In genomic region chr3:55194792-55195191, GRCm38 (mm10) we compare ENCODE assay signal across 26 mouse cellular contexts. TPM values are rescaled to one million over a fixed set of nuclear protein-coding genes. Genes with fewer than 3 reads are reported as not detected.
DNase-seq lines count a peak whose midpoint lies in the region; ATAC-seq and TF ChIP-seq lines count a peak whose summit lies in the region.
"Had no signal": no experiment of that assay in that cellular context is flagged by ENCODE, and none has a peak within 500 bp of the region (broad histone marks: within the 10 kb centered on the region; RNA-seq: fewer than 3 reads in every experiment).

No protein-coding gene starts in this region.

- no peaks in the 10 kb centered on the region for H3K27me3 ChIP-seq in hindbrain, postnatal 0 days (ENCODE audit: insufficient read depth, low read length)
- no peaks in the 10 kb centered on the region for H3K27me3 ChIP-seq in hindbrain, embryonic 13.5 days
- H3K27me3 ChIP-seq in midbrain, postnatal 0 days (ENCODE audit: insufficient read depth, low read length): no peaks in the 10 kb centered on the region
- H3K27me3 ChIP-seq in midbrain, embryonic 15.5 days (replicated peaks): no peaks in the 10 kb centered on the region
- H3K27me3 ChIP-seq: embryonic facial prominence, embryonic 13.5 days; embryonic facial prominence, embryonic 15.5 days; forebrain, embryonic 12.5 days had no signal

- H3K9me3 ChIP-seq in hindbrain, postnatal 0 days (ENCODE audit: low read length): no peaks in the 10 kb centered on the region
- H3K9me3 ChIP-seq in hindbrain, embryonic 13.5 days: no peaks in the 10 kb centered on the region
- no peaks in the 10 kb centered on the region for H3K9me3 ChIP-seq in midbrain, postnatal 0 days (ENCODE audit: low read length)
- H3K9me3 ChIP-seq in midbrain, embryonic 15.5 days: no peaks in the 10 kb centered on the region
- H3K9me3 ChIP-seq: embryonic facial prominence, embryonic 13.5 days; embryonic facial prominence, embryonic 15.5 days; forebrain, embryonic 10.5 days; forebrain, embryonic 12.5 days had no signal

- 50% methylated on average over 8 of the region's 8 CpGs for WGBS in hindbrain, postnatal 0 days
- WGBS in hindbrain, embryonic 13.5 days: 63% methylated on average over 8 of the region's 8 CpGs
- 33% methylated on average over 8 of the region's 8 CpGs for WGBS in midbrain, postnatal 0 days
- 50% methylated on average over 8 of the region's 8 CpGs for WGBS in midbrain, embryonic 15.5 days

- no peak overlapping the region for H3K4me3 ChIP-seq in hindbrain, postnatal 0 days (ENCODE audit: low read length)
- H3K4me3 ChIP-seq in hindbrain, embryonic 13.5 days: no peak overlapping the region
- H3K4me3 ChIP-seq in midbrain, postnatal 0 days (ENCODE audit: low read depth, low read length): no peak overlapping the region
- H3K4me3 ChIP-seq in midbrain, embryonic 15.5 days: no peak overlapping the region
- H3K4me3 ChIP-seq: embryonic facial prominence, embryonic 13.5 days; embryonic facial prominence, embryonic 15.5 days; erythroblast, embryonic 14.5 days; forebrain, embryonic 10.5 days; forebrain, embryonic 12.5 days had no signal

- TF ChIP-seq CTCF in hindbrain, postnatal 0 days (IDR thresholded peaks at IDR 0.05; ENCODE audit: low read depth): no peak
- TF ChIP-seq CTCF in midbrain, postnatal 0 days (IDR thresholded peaks at IDR 0.05): peak; percentile 56

- ATAC-seq in hindbrain, postnatal 0 days: no peak
- no peak for ATAC-seq in hindbrain, embryonic 13.5 days (ENCODE audit: low FRiP score)
- no peak for ATAC-seq in midbrain, postnatal 0 days (ENCODE audit: low FRiP score)
- ATAC-seq in midbrain, embryonic 15.5 days (replicated peaks): no peak
- ATAC-seq: forebrain, embryonic 14.5 days had no signal

- H3K36me3 ChIP-seq in hindbrain, postnatal 0 days (ENCODE audit: insufficient read depth, low read length): no peaks in the 10 kb centered on the region
- H3K36me3 ChIP-seq in hindbrain, embryonic 13.5 days: no peaks in the 10 kb centered on the region
- no peaks in the 10 kb centered on the region for H3K36me3 ChIP-seq in midbrain, postnatal 0 days (ENCODE audit: insufficient read depth, low read length)
- no peaks in the 10 kb centered on the region for H3K36me3 ChIP-seq in midbrain, embryonic 15.5 days (replicated peaks)
- H3K36me3 ChIP-seq: embryonic facial prominence, embryonic 13.5 days; embryonic facial prominence, embryonic 15.5 days; forebrain, embryonic 10.5 days; forebrain, embryonic 12.5 days had no signal

- no peak overlapping the region for H3K9ac ChIP-seq in hindbrain, postnatal 0 days (replicated peaks; ENCODE audit: low read length)
- no peak overlapping the region for H3K9ac ChIP-seq in hindbrain, embryonic 13.5 days
- no peak overlapping the region for H3K9ac ChIP-seq in midbrain, postnatal 0 days (replicated peaks; ENCODE audit: low read length, poor library complexity, severe bottlenecking)
- no peak overlapping the region for H3K9ac ChIP-seq in midbrain, embryonic 15.5 days
- H3K9ac ChIP-seq: embryonic facial prominence, embryonic 13.5 days; embryonic facial prominence, embryonic 15.5 days; forebrain, embryonic 12.5 days had no signal

- DNase-seq in heart, adult 11 months: peak; percentile 5
- DNase-seq in heart, postnatal 4 days: no peak
- peak; percentile 19 for DNase-seq in hindbrain, postnatal 0 days (ENCODE audit: low spot score)
- peak; percentile 10 for DNase-seq in midbrain, postnatal 0 days (ENCODE audit: low spot score)
- no peak for DNase-seq in c-Kit-positive CD71-positive TER-119-positive erythroid progenitor cells, embryonic 14.5 days (ENCODE audit: low spot score)
- DNase-seq: adrenal gland, adult 2 months; adrenal gland, postnatal 10 days; adrenal gland, postnatal 25 days; cerebellum, adult 11 months; cerebellum, adult 18-20 months; cerebellum, adult 8-10 months; cerebellum, adult 9-11 months; cerebellum, postnatal 14 days; cerebellum, postnatal 36 days; embryo, embryonic 11 days had no signal

- H3K4me2 ChIP-seq in hindbrain, postnatal 0 days (ENCODE audit: low read depth, low read length): no peak overlapping the region
- no peak overlapping the region for H3K4me2 ChIP-seq in hindbrain, embryonic 13.5 days
- H3K4me2 ChIP-seq in midbrain, postnatal 0 days (ENCODE audit: low read depth, low read length, poor library complexity, severe bottlenecking): no peak overlapping the region
- no peak overlapping the region for H3K4me2 ChIP-seq in midbrain, embryonic 15.5 days
- H3K4me2 ChIP-seq: embryonic facial prominence, embryonic 13.5 days; embryonic facial prominence, embryonic 15.5 days; forebrain, embryonic 12.5 days had no signal

- H3K4me1 ChIP-seq in hindbrain, postnatal 0 days (ENCODE audit: insufficient read depth, low read length): no peaks in the 10 kb centered on the region
- H3K4me1 ChIP-seq in hindbrain, embryonic 13.5 days (replicated peaks): no peaks in the 10 kb centered on the region
- H3K4me1 ChIP-seq in midbrain, postnatal 0 days (ENCODE audit: insufficient read depth, low read length): no peaks in the 10 kb centered on the region
- H3K4me1 ChIP-seq in midbrain, embryonic 15.5 days: no peaks in the 10 kb centered on the region
- H3K4me1 ChIP-seq: embryonic facial prominence, embryonic 13.5 days; embryonic facial prominence, embryonic 15.5 days; forebrain, embryonic 10.5 days had no signal

- no peak overlapping the region for H3K27ac ChIP-seq in hindbrain, postnatal 0 days
- no peak overlapping the region for H3K27ac ChIP-seq in hindbrain, embryonic 13.5 days
- no peak overlapping the region for H3K27ac ChIP-seq in midbrain, postnatal 0 days (ENCODE audit: low read depth, low read length)
- H3K27ac ChIP-seq in midbrain, embryonic 15.5 days: no peak overlapping the region
- H3K27ac ChIP-seq: embryonic facial prominence, embryonic 13.5 days; embryonic facial prominence, embryonic 15.5 days; forebrain, embryonic 10.5 days; forebrain, embryonic 12.5 days had no signal

RNA-seq across cellular contexts. Expression of gene Sohlh2, which starts 13.0 kb away (rescaled TPM):
- total RNA-seq in heart, postnatal 4 days (2021): under 1 TPM in 1 of 2 experiments, not detected in 1; 0.19 TPM
- total RNA-seq in hindbrain, postnatal 0 days (2014; rRNA removed): not detected in 2 replicates
- polyA plus RNA-seq in hindbrain, postnatal 0 days (2015; fragmentation: Nextera tagmentation; extraction: Ambion mirVana): 0.08 TPM in 2 replicates
- not detected in 2 replicates for polyA plus RNA-seq in hindbrain, embryonic 13.5 days (2015; fragmentation: Nextera tagmentation; extraction: Ambion mirVana)
- not detected in 2 replicates for total RNA-seq in midbrain, postnatal 0 days (2014; rRNA removed)
- polyA plus RNA-seq in midbrain, postnatal 0 days (2015; fragmentation: Nextera tagmentation; extraction: Ambion mirVana): not detected in 2 replicates
- polyA plus RNA-seq in midbrain, embryonic 15.5 days (2015; fragmentation: Nextera tagmentation; extraction: Ambion mirVana): 0.06 TPM in 1 of 2 replicates, not detected in the other
- total RNA-seq: adrenal gland, adult 2 months; adrenal gland, postnatal 10 days; adrenal gland, postnatal 25 days; common myeloid progenitor, adult 5-6 weeks; MEL had no signal
- polyA plus RNA-seq: adrenal gland, adult 2 months; embryonic facial prominence, embryonic 11.5 days; embryonic facial prominence, embryonic 13.5 days; embryonic facial prominence, embryonic 15.5 days; erythroblast, embryonic 14.5 days; forebrain, embryonic 10.5 days; forebrain, embryonic 12.5 days; forebrain, embryonic 14.5 days had no signal

RNA-seq across cellular contexts. Expression of gene Dclk1, which starts 47.4 kb away (rescaled TPM):
- total RNA-seq in heart, postnatal 4 days (2021): 10 to 100 TPM; 13.8 to 14.0 TPM
- total RNA-seq in hindbrain, postnatal 0 days (2014; rRNA removed): 213 and 250 TPM in 2 replicates
- polyA plus RNA-seq in hindbrain, postnatal 0 days (2015; fragmentation: Nextera tagmentation; extraction: Ambion mirVana): 196 and 214 TPM in 2 replicates
- polyA plus RNA-seq in hindbrain, embryonic 13.5 days (2015; fragmentation: Nextera tagmentation; extraction: Ambion mirVana): 236 and 257 TPM in 2 replicates
- total RNA-seq in midbrain, postnatal 0 days (2014; rRNA removed): 307 and 371 TPM in 2 replicates
- polyA plus RNA-seq in midbrain, postnatal 0 days (2015; fragmentation: Nextera tagmentation; extraction: Ambion mirVana): 206 and 219 TPM in 2 replicates
- 308 and 336 TPM in 2 replicates for polyA plus RNA-seq in midbrain, embryonic 15.5 days (2015; fragmentation: Nextera tagmentation; extraction: Ambion mirVana)
- total RNA-seq: common myeloid progenitor, adult 5-6 weeks; MEL had no signal
- polyA plus RNA-seq: erythroblast, embryonic 14.5 days had no signal

RNA-seq across cellular contexts. Expression of gene Ccdc169, which starts 57.7 kb away (rescaled TPM):
- total RNA-seq in heart, postnatal 4 days (2021): under 1 TPM in 1 of 2 experiments, not detected in 1; 0.18 TPM
- total RNA-seq in hindbrain, postnatal 0 days (2014; rRNA removed): 0.54 TPM in 1 of 2 replicates, not detected in the other
- 0.06 TPM in 1 of 2 replicates, not detected in the other for polyA plus RNA-seq in hindbrain, postnatal 0 days (2015; fragmentation: Nextera tagmentation; extraction: Ambion mirVana)
- polyA plus RNA-seq in hindbrain, embryonic 13.5 days (2015; fragmentation: Nextera tagmentation; extraction: Ambion mirVana): 0.05 TPM in 1 of 2 replicates, not detected in the other
- 0.05 and 2.2 TPM in 2 replicates for total RNA-seq in midbrain, postnatal 0 days (2014; rRNA removed)
- 0.11 and 0.16 TPM in 2 replicates for polyA plus RNA-seq in midbrain, postnatal 0 days (2015; fragmentation: Nextera tagmentation; extraction: Ambion mirVana)
- polyA plus RNA-seq in midbrain, embryonic 15.5 days (2015; fragmentation: Nextera tagmentation; extraction: Ambion mirVana): 0.05 and 0.08 TPM in 2 replicates
- total RNA-seq: adrenal gland, postnatal 25 days had no signal
- polyA plus RNA-seq: adrenal gland, adult 2 months; erythroblast, embryonic 14.5 days; forebrain, embryonic 10.5 days; forebrain, embryonic 14.5 days had no signal

Comparison
In these comparisons a context has a peak if more than half of its experiments do, and no peak if none do; other contexts are left out.
1. DNase-seq: peak in heart, adult 11 months (single experiment), hindbrain, postnatal 0 days (single experiment) and midbrain, postnatal 0 days (single experiment); none in heart, postnatal 4 days (single experiment) and c-Kit-positive CD71-positive TER-119-positive erythroid progenitor cells, embryonic 14.5 days (single experiment).